ENCODE assay signal across 21 mouse cellular contexts in the genomic region with DNA sequence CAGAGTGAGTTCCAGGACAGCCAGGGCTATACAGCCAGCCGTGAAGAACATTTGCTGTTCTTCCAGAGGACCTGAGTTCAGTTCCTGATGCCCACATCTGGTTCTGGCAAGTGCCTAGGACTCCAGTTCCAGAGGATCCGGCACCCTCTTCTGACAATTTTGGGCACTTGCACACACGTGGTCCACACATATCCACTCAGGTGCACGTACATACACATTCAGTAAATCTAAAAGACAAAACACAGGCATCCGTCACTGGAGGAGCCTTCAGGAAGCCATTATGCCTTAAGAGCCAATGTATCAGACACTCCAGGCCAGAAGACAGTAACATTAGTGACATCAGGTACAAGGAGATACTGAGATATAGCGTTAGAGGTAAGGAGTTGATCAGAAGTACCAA. TPM values are rescaled to one million over a fixed set of nuclear protein-coding genes. Genes with fewer than 3 reads are reported as not detected.
DNase-seq lines count a peak whose midpoint lies in the region; TF ChIP-seq lines count a peak whose summit lies in the region.
"Had no signal": no experiment of that assay in that cellular context is flagged by ENCODE, and none has a peak within 500 bp of the region (broad histone marks: within the 10 kb centered on the region; RNA-seq: fewer than 3 reads in every experiment).

No protein-coding gene starts in this region.

- H3K4me3 ChIP-seq in ES-Bruce4 (ENCODE audit: low read depth, low read length) (no peak overlapping the region), ES-E14 (ENCODE audit: insufficient read depth in 1 of 2, low read depth in 1 of 2, low read length in 2 of 2, poor library complexity in 1 of 2, severe bottlenecking in 1 of 2) (no peak overlapping the region)
- H3K4me3 ChIP-seq: embryonic facial prominence, embryonic 10.5 days; embryonic facial prominence, embryonic 12.5 days; forebrain, embryonic 13.5 days; forebrain, embryonic 15.5 days had no signal

- DNase-seq in ES-E14 (ENCODE audit: low read depth, low spot score) (no peak), ZHBTc4 (ENCODE audit: low read depth, low spot score) (peak; percentile 59)
- no peak for DNase-seq in T-cell, adult 2 months (ENCODE audit: low spot score)
- no peak for DNase-seq in adrenal gland, adult 18-20 months (ENCODE audit: low spot score in 2 of 2)
- no peak for DNase-seq in frontal cortex, postnatal 36 days (ENCODE audit: low spot score in 2 of 2)
- DNase-seq: adrenal gland, adult 8-10 months; adrenal gland, postnatal 14 days; adrenal gland, postnatal 36 days; cerebellum, adult 11-12 months; cerebellum, adult 2 months; cerebellum, adult 9-10 months; cerebellum, postnatal 10 days; cerebellum, postnatal 25 days; forebrain, postnatal 0 days had no signal

- peak overlapping the region; percentile 18; the same call in 1 of the 2 replicates for H3K9ac ChIP-seq in ES-Bruce4 (ENCODE audit: low read depth, poor library complexity, severe bottlenecking)
- no peak overlapping the region; the same call in 1 of the 2 replicates for H3K9ac ChIP-seq in ES-E14 (ENCODE audit: insufficient read depth, low read depth, low read length, poor library complexity, severe bottlenecking)
- H3K9ac ChIP-seq: embryonic facial prominence, embryonic 12.5 days; forebrain, embryonic 13.5 days; forebrain, embryonic 15.5 days; forebrain, postnatal 0 days had no signal

- TF ChIP-seq EP300 in ES-Bruce4 (IDR thresholded peaks at IDR 0.05; ENCODE audit: insufficient read depth, low read depth, low read length) = no peak

- H3K27ac ChIP-seq in ES-Bruce4 (ENCODE audit: insufficient read depth, low read length) (peak overlapping the region; percentile 99), ES-E14 (ENCODE audit: insufficient read depth, low read depth, low read length, poor library complexity, severe bottlenecking) (peak overlapping the region; percentile 52; the same call in 1 of the 2 replicates)
- H3K27ac ChIP-seq: embryonic facial prominence, embryonic 10.5 days; embryonic facial prominence, embryonic 12.5 days; forebrain, embryonic 13.5 days; forebrain, embryonic 15.5 days had no signal

- in situ Hi-C loops in ES-E14 (cut with MboI; ENCODE audit: low sequenced_read_pairs in 2 of 2, unreplicated experiment in 2 of 2) = no loop called here

- H3K27me3 ChIP-seq in ES-Bruce4 (ENCODE audit: control insufficient read depth, insufficient read depth, low read length, poor library complexity, severe bottlenecking) = no peaks in the 10 kb centered on the region
- H3K27me3 ChIP-seq: embryonic facial prominence, embryonic 12.5 days; forebrain, embryonic 13.5 days; forebrain, embryonic 15.5 days; Patski had no signal

- TF ChIP-seq CTCF in ES-Bruce4 (IDR thresholded peaks at IDR 0.05; ENCODE audit: low read depth, low read length) = no peak

- H3K36me3 ChIP-seq in ES-Bruce4 (ENCODE audit: control insufficient read depth, insufficient read depth, low read length, poor library complexity, severe bottlenecking) = no peaks in the 10 kb centered on the region; the same call in 1 of the 2 replicates
- no peaks in the 10 kb centered on the region for H3K36me3 ChIP-seq in ES-E14 (ENCODE audit: control insufficient read depth, insufficient read depth, low read length, poor library complexity, severe bottlenecking)
- H3K36me3 ChIP-seq: forebrain, embryonic 15.5 days had no signal

- H3K4me1 ChIP-seq in ES-Bruce4 (ENCODE audit: control insufficient read depth, insufficient read depth, low read length) = peaks cover 2% of the 10 kb centered on the region
- H3K4me1 ChIP-seq in ES-E14 (ENCODE audit: control insufficient read depth in 2 of 2, insufficient read depth in 2 of 2, low read length in 2 of 2, poor library complexity in 1 of 2) = peaks cover 3 to 15% of the 10 kb centered on the region in 2 experiments; a peak in 3 of 4 replicates

- no peak for TF ChIP-seq POLR2A in ES-Bruce4 (IDR thresholded peaks at IDR 0.05; ENCODE audit: insufficient read depth, low read length)

- 0 out of 2 replicates have a peak, but pooled peaks cover 6% of the 10 kb centered on the region for H3K9me3 ChIP-seq in ES-Bruce4 (replicated peaks; ENCODE audit: control insufficient read depth, insufficient read depth, low read length, poor library complexity, severe bottlenecking)
- no peaks in the 10 kb centered on the region for H3K9me3 ChIP-seq in ES-E14 (ENCODE audit: control insufficient read depth, insufficient read depth, low read depth, low read length)
- H3K9me3 ChIP-seq: embryonic facial prominence, embryonic 10.5 days; embryonic facial prominence, embryonic 12.5 days; forebrain, embryonic 13.5 days; forebrain, embryonic 15.5 days had no signal

TF ChIP-seq in ES-E14, 5 proteins besides CTCF, POLR2A, EP300 and RAD21:
- no peak for TF ChIP-seq HCFC1 (IDR thresholded peaks at IDR 0.05; ENCODE audit: borderline replicate concordance, insufficient read depth, low read length)
- no peak for TF ChIP-seq CHD2 (IDR thresholded peaks at IDR 0.05; ENCODE audit: low read depth, low read length)
- TF ChIP-seq ZNF384 (IDR thresholded peaks at IDR 0.05; ENCODE audit: low read depth, low read length) = no peak
- TF ChIP-seq ZC3H11A (IDR thresholded peaks at IDR 0.05; ENCODE audit: borderline replicate concordance, low read depth, low read length) = no peak
- no peak for TF ChIP-seq MAFK (IDR thresholded peaks at IDR 0.05; ENCODE audit: insufficient read depth, low read depth, low read length)

RNA-seq across cellular contexts. Expression of a gene that starts 2.6 kb away (rescaled TPM):
- 87.8 and 97.5 TPM in 2 replicates for polyA plus RNA-seq in ES-Bruce4 (2011; ENCODE audit: insufficient read depth, insufficient read length, low read depth, missing spikeins)
- total RNA-seq in ES-E14 (2012; rRNA removed) = 106 and 114 TPM in 2 replicates
- total RNA-seq in adrenal gland, adult 18-20 months (2021) = 100 to 1,000 TPM; 184 to 185 TPM

RNA-seq across cellular contexts. Expression of a gene that starts 15.9 kb away (rescaled TPM):
- polyA plus RNA-seq in ES-Bruce4 (2011; ENCODE audit: insufficient read depth, insufficient read length, low read depth, missing spikeins) = not detected in 2 replicates
- 0.94 and 1.4 TPM in 2 replicates for total RNA-seq in ES-E14 (2012; rRNA removed)
- total RNA-seq in adrenal gland, adult 18-20 months (2021) = 10 to 100 TPM; 12.7 TPM
- polyA plus RNA-seq: forebrain, embryonic 11.5 days had no signal

RNA-seq across cellular contexts. Expression of a gene that starts 36.3 kb away (rescaled TPM):
- polyA plus RNA-seq in ES-Bruce4 (2011; ENCODE audit: insufficient read depth, insufficient read length, low read depth, missing spikeins) = 29.3 and 33.9 TPM in 2 replicates
- 155 and 201 TPM in 2 replicates for total RNA-seq in ES-E14 (2012; rRNA removed)
- 10 to 100 TPM; 68.7 to 72.3 TPM for total RNA-seq in adrenal gland, adult 18-20 months (2021)

RNA-seq across cellular contexts. Expression of a gene that starts 37.3 kb away (rescaled TPM):
- 26.6 and 27.0 TPM in 2 replicates for polyA plus RNA-seq in ES-Bruce4 (2011; ENCODE audit: insufficient read depth, insufficient read length, low read depth, missing spikeins)
- 41.2 and 46.0 TPM in 2 replicates for total RNA-seq in ES-E14 (2012; rRNA removed)
- total RNA-seq in adrenal gland, adult 18-20 months (2021) = 10 to 100 TPM; 87.2 to 93.5 TPM

RNA-seq across cellular contexts. Expression of a gene that starts 42.6 kb away (rescaled TPM):
- polyA plus RNA-seq in ES-Bruce4 (2011; ENCODE audit: insufficient read depth, insufficient read length, low read depth, missing spikeins) = 9.3 and 10.1 TPM in 2 replicates
- 15.9 and 18.3 TPM in 2 replicates for total RNA-seq in ES-E14 (2012; rRNA removed)
- 10 to 100 TPM; 26.0 to 34.6 TPM for total RNA-seq in adrenal gland, adult 18-20 months (2021)
